Comparison of ENCODE assay signal across 12 mouse cellular contexts in the genomic region with DNA sequence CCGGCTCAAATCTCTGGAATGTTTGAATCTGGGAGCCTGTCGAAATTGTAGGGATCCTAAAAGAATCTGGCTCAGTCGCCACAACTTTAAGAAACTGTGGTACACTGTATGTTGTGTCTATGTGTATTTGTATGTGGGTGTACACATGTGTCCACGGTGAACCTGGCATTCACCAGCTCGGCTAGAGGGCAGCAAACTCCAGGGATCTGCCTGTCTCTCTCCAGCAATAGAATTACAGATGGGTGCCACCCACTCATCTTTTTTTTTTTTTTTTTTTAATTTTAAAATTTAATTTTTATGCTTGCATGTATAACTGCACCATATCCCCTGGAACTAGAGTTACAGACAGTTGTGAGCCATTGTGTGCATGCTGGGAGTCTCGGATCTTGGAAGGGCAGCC. TPM values are rescaled to one million over a fixed set of nuclear protein-coding genes. Genes with fewer than 3 reads are reported as not detected.
A peak's percentile ranks its signal among the peaks of the same experiment; 100 is the strongest.
DNase-seq lines count a peak whose midpoint lies in the region; ATAC-seq and TF ChIP-seq lines count a peak whose summit lies in the region.
"Had no signal": no experiment of that assay in that cellular context is flagged by ENCODE, and none has a peak within 500 bp of the region (broad histone marks: within the 10 kb centered on the region; RNA-seq: fewer than 3 reads in every experiment).

No protein-coding gene starts in this region.

- TF ChIP-seq CTCF in layer of hippocampus, adult 2 months (conservative IDR thresholded peaks at IDR 0.05) = peak; percentile 59
- TF ChIP-seq CTCF in stomach, postnatal 0 days (IDR thresholded peaks at IDR 0.05; ENCODE audit: low read depth) = peak; percentile 48

- no peaks in the 10 kb centered on the region for H3K36me3 ChIP-seq in hindbrain, embryonic 13.5 days
- no peaks in the 10 kb centered on the region for H3K36me3 ChIP-seq in hindbrain, embryonic 12.5 days
- H3K36me3 ChIP-seq in stomach, postnatal 0 days (ENCODE audit: control insufficient read depth, insufficient read depth, low read length) = no peaks in the 10 kb centered on the region
- H3K36me3 ChIP-seq: embryonic facial prominence, embryonic 15.5 days had no signal

- WGBS in hindbrain, embryonic 13.5 days = 80% methylated on average over 6 of the region's 6 CpGs
- WGBS in hindbrain, embryonic 12.5 days = 77% methylated on average over 6 of the region's 6 CpGs
- 56% methylated on average over 6 of the region's 6 CpGs for WGBS in stomach, postnatal 0 days

- no peak for TF ChIP-seq EP300 in stomach, postnatal 0 days (optimal IDR thresholded peaks at IDR 0.05)

- H3K4me2 ChIP-seq in hindbrain, embryonic 13.5 days = 0 out of 2 replicates have a peak overlapping the region, but pooled peaks have one; percentile 16
- no peak overlapping the region for H3K4me2 ChIP-seq in hindbrain, embryonic 12.5 days (replicated peaks)
- H3K4me2 ChIP-seq in stomach, postnatal 0 days (replicated peaks; ENCODE audit: low read depth) = no peak overlapping the region

- no peaks in the 10 kb centered on the region for H3K9me3 ChIP-seq in hindbrain, embryonic 13.5 days
- H3K9me3 ChIP-seq in hindbrain, embryonic 12.5 days (replicated peaks) = no peaks in the 10 kb centered on the region
- H3K9me3 ChIP-seq in stomach, postnatal 0 days (ENCODE audit: control insufficient read depth, low read length) = no peaks in the 10 kb centered on the region
- H3K9me3 ChIP-seq: embryonic facial prominence, embryonic 15.5 days had no signal

- no peak overlapping the region for H3K4me3 ChIP-seq in hindbrain, embryonic 13.5 days
- no peak overlapping the region for H3K4me3 ChIP-seq in hindbrain, embryonic 12.5 days
- H3K4me3 ChIP-seq in layer of hippocampus, adult 2 months = peak overlapping the region; percentile 34; the same call in 1 of the 2 replicates
- no peak overlapping the region for H3K4me3 ChIP-seq in stomach, postnatal 0 days (ENCODE audit: low read depth, low read length)
- H3K4me3 ChIP-seq: embryonic facial prominence, embryonic 15.5 days had no signal

- H3K9ac ChIP-seq in hindbrain, embryonic 13.5 days = no peak overlapping the region
- no peak overlapping the region for H3K9ac ChIP-seq in hindbrain, embryonic 12.5 days
- no peak overlapping the region for H3K9ac ChIP-seq in stomach, postnatal 0 days (ENCODE audit: low read length)
- H3K9ac ChIP-seq: embryonic facial prominence, embryonic 15.5 days had no signal

- H3K27me3 ChIP-seq in hindbrain, embryonic 13.5 days = no peaks in the 10 kb centered on the region
- H3K27me3 ChIP-seq in hindbrain, embryonic 12.5 days = no peaks in the 10 kb centered on the region
- H3K27me3 ChIP-seq in stomach, postnatal 0 days (ENCODE audit: control insufficient read depth, insufficient read depth, low read length) = no peaks in the 10 kb centered on the region
- H3K27me3 ChIP-seq: embryonic facial prominence, embryonic 15.5 days had no signal

- ATAC-seq in hindbrain, embryonic 13.5 days (ENCODE audit: low FRiP score) = no peak
- ATAC-seq in hindbrain, embryonic 12.5 days (ENCODE audit: low FRiP score) = no peak
- no peak for ATAC-seq in stomach, postnatal 0 days (ENCODE audit: low FRiP score, low TSS enrichment)
- no peak for ATAC-seq in erythroid progenitor cell, adult 5-6 weeks (replicated peaks; ENCODE audit: low FRiP score, poor library complexity, severe bottlenecking)

- H3K4me1 ChIP-seq in hindbrain, embryonic 13.5 days (replicated peaks) = 0 out of 2 replicates have a peak, but pooled peaks cover 3% of the 10 kb centered on the region
- H3K4me1 ChIP-seq in hindbrain, embryonic 12.5 days = 0 out of 2 replicates have a peak, but pooled peaks cover 2% of the 10 kb centered on the region
- no peaks in the 10 kb centered on the region; the same call in 1 of the 2 replicates for H3K4me1 ChIP-seq in stomach, postnatal 0 days (replicated peaks; ENCODE audit: control insufficient read depth, insufficient read depth)

- no peak overlapping the region for H3K27ac ChIP-seq in hindbrain, embryonic 13.5 days
- no peak overlapping the region for H3K27ac ChIP-seq in hindbrain, embryonic 12.5 days
- H3K27ac ChIP-seq in layer of hippocampus, adult 2 months = peak overlapping the region; percentile 80
- H3K27ac ChIP-seq in stomach, postnatal 0 days (replicated peaks) = peak overlapping the region; percentile 65; the same call in 1 of the 2 replicates
- H3K27ac ChIP-seq: embryonic facial prominence, embryonic 15.5 days; hindbrain, postnatal 0 days had no signal

- peak; percentile 44 to 53 for DNase-seq in right cerebral cortex, adult 2 months (ENCODE audit: low spot score in 2 of 2)
- DNase-seq in right cerebral cortex, postnatal 4 days = no peak
- DNase-seq in layer of hippocampus, adult 2 months (ENCODE audit: low spot score in 2 of 2) = peak; percentile 34 to 39
- no peak for DNase-seq in stomach, postnatal 0 days (ENCODE audit: low spot score)

RNA-seq across cellular contexts. Expression of a gene that starts 16.9 kb away (rescaled TPM):
- 2.1 and 2.5 TPM in 2 replicates for polyA plus RNA-seq in hindbrain, embryonic 13.5 days (2015; fragmentation: Nextera tagmentation; extraction: Ambion mirVana)
- polyA plus RNA-seq in hindbrain, embryonic 12.5 days (2016; fragmentation: Nextera tagmentation; extraction: Ambion mirVana) = 1.2 and 1.3 TPM in 2 replicates
- 1 to 10 TPM; 1.7 to 2.3 TPM for total RNA-seq in layer of hippocampus, adult 2 months (2021)
- polyA plus RNA-seq in stomach, postnatal 0 days (2015; fragmentation: Nextera tagmentation; extraction: Ambion mirVana) = 0.28 and 0.35 TPM in 2 replicates
- total RNA-seq in erythroid progenitor cell, adult 5-6 weeks (2015; ENCODE audit: low replicate concordance) = not detected in 2 replicates
- total RNA-seq in erythroid progenitor cell, adult 5-6 weeks (2017; ENCODE audit: low replicate concordance) = not detected in 2 replicates

RNA-seq across cellular contexts. Expression of a gene that starts 23.1 kb away (rescaled TPM):
- 144 and 145 TPM in 2 replicates for polyA plus RNA-seq in hindbrain, embryonic 13.5 days (2015; fragmentation: Nextera tagmentation; extraction: Ambion mirVana)
- 139 and 144 TPM in 2 replicates for polyA plus RNA-seq in hindbrain, embryonic 12.5 days (2016; fragmentation: Nextera tagmentation; extraction: Ambion mirVana)
- 10 to 100 TPM; 84.4 to 88.4 TPM for total RNA-seq in layer of hippocampus, adult 2 months (2021)
- polyA plus RNA-seq in stomach, postnatal 0 days (2015; fragmentation: Nextera tagmentation; extraction: Ambion mirVana) = 631 and 679 TPM in 2 replicates
- 23.4 and 24.3 TPM in 2 replicates for total RNA-seq in erythroid progenitor cell, adult 5-6 weeks (2015; ENCODE audit: low replicate concordance)
- 11.7 and 19.4 TPM in 2 replicates for total RNA-seq in erythroid progenitor cell, adult 5-6 weeks (2017; ENCODE audit: low replicate concordance)

RNA-seq across cellular contexts. Expression of a gene that starts 34.8 kb away (rescaled TPM):
- polyA plus RNA-seq in hindbrain, embryonic 13.5 days (2015; fragmentation: Nextera tagmentation; extraction: Ambion mirVana) = not detected in 2 replicates
- not detected in 2 replicates for polyA plus RNA-seq in hindbrain, embryonic 12.5 days (2016; fragmentation: Nextera tagmentation; extraction: Ambion mirVana)
- total RNA-seq in layer of hippocampus, adult 2 months (2021) = not detected
- polyA plus RNA-seq in stomach, postnatal 0 days (2015; fragmentation: Nextera tagmentation; extraction: Ambion mirVana) = 0.85 and 1.2 TPM in 2 replicates
- total RNA-seq in erythroid progenitor cell, adult 5-6 weeks (2015; ENCODE audit: low replicate concordance) = not detected in 2 replicates
- total RNA-seq in erythroid progenitor cell, adult 5-6 weeks (2017; ENCODE audit: low replicate concordance) = not detected in 2 replicates
- total RNA-seq: gastrocnemius, adult 8-10 months; hindbrain, postnatal 0 days; layer of hippocampus, adult 8-10 months had no signal
- polyA plus RNA-seq: embryonic facial prominence, embryonic 15.5 days; hindbrain, postnatal 0 days had no signal

RNA-seq across cellular contexts. Expression of a gene that starts 42.0 kb away (rescaled TPM):
- 3.2 and 3.7 TPM in 2 replicates for polyA plus RNA-seq in hindbrain, embryonic 13.5 days (2015; fragmentation: Nextera tagmentation; extraction: Ambion mirVana)
- 2.9 and 4.4 TPM in 2 replicates for polyA plus RNA-seq in hindbrain, embryonic 12.5 days (2016; fragmentation: Nextera tagmentation; extraction: Ambion mirVana)
- 10 to 100 TPM in 1 of 2 experiments, 1 to 10 TPM in 1; 7.8 to 10.0 TPM for total RNA-seq in layer of hippocampus, adult 2 months (2021)
- 0.16 and 0.19 TPM in 2 replicates for polyA plus RNA-seq in stomach, postnatal 0 days (2015; fragmentation: Nextera tagmentation; extraction: Ambion mirVana)
- not detected in 2 replicates for total RNA-seq in erythroid progenitor cell, adult 5-6 weeks (2015; ENCODE audit: low replicate concordance)
- not detected in 2 replicates for total RNA-seq in erythroid progenitor cell, adult 5-6 weeks (2017; ENCODE audit: low replicate concordance)
- polyA plus RNA-seq: liver, embryonic 16.5 days had no signal

Comparison
In these comparisons a context has a peak if more than half of its experiments do, and no peak if none do; other contexts are left out.
1. DNase-seq: peak in right cerebral cortex, adult 2 months (2 of 2) and layer of hippocampus, adult 2 months (2 of 2); none in right cerebral cortex, postnatal 4 days (single experiment) and stomach, postnatal 0 days (single experiment).
2. H3K27ac ChIP-seq: peak in layer of hippocampus, adult 2 months (single experiment) and stomach, postnatal 0 days (single experiment); none in hindbrain, embryonic 13.5 days (single experiment) and hindbrain, embryonic 12.5 days (single experiment).